Mouse (Mus musculus): ENCODE results near the gene Mme.

Gene Mme

DNA sequence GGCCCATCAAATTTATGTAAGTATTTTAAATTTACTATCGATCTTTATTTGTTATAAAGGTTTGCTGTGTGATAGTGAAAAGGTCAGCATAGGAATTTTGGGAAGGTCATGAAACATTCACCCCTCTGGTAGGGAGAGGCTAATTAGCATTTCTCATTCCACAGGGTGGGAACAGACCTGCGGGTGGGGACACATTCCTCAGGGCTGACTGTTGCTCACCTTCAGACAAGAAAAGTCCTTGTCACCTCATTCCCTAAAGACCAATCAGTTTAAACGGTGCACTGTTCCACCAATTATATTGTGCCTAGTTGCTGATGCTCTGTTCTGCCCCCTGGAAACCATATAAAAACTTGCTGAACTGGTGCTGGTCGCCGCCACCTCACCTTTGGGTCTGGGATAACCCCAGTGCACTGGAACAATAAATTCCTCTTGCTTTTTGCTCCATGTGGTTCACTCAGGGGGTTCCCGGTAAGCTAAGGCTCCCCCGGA is at the start of gene Mme:
Gene Mme, plus strand, starts transcription at position 439 of the 489 bp plus-strand sequence.
- ATAC-seq (ENCODE audit: low TSS enrichment) = no peak

DNA sequence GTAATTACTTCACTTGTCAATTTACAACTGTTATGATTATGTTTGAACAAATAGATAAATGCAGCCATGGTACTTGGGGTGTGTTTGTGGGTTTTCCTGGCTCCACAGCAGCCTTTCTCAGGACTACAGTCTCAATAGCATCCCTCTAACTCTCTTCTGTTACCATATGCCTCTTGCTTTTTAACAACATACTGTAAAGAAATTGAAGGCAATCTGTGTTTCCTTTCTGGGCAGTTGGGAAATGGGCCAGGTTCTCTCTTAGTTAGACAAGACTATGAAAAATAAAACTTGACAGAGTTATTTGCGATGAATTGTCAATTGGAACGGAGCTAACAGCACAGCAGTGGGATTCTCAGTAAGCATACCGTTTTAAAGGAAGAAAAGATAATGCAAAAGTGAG is 44.8 kb upstream of the Mme start:
- ATAC-seq (ENCODE audit: low TSS enrichment) = peak; percentile 96

DNA sequence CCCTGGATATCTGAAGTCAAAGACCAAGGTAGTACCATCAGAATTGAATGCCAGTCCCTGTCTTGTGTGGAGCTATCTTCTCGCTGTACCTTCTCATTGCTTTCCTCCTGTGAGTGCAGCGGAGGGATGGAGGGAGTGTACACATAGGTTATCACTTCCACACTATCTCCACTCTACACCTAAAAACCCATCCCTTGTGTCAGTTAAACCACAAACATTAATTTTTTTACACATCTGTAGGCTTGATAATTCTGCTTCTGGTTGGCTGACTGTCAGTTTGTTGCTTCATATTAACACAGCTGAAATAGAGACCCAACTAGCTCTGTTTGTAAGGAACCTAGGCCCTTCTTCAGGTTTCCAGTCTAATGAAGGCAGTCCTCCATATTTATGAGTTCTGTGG is 43.3 kb upstream of the Mme start:
- no peak for ATAC-seq (ENCODE audit: low TSS enrichment)

DNA sequence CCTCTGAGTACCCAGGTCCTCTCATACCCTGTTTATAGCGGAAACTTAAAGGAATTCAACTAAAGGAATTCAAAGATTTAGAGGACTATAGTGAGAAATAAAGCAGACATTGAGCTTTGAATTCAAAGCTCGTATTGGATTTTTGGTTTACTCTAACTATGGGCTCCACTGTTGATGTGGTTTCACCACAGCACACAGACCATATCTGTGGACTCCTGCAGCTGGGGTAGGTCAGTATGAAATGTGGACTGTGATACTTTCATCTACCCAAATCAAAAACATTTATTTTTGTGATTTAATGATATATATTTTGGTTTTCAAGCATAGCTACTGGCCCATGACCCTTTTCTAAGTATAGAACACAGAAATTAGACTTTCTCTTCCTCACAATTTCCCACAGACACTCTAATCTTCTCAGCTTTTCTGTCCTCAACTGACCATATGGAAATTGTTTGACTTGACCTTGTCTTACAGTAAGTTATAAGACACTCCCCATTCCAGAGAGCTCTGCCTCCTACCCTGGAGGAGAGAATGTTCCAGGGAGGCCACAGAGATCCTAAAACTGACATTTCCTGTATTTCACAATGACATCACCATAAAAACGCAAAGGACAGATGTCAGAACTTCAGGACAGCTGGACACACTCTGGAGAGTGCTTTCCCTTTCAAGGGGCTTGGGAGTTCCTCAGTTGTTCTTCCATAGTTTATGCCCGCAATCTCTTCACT is 19.3 kb upstream of the Mme start:
- ATAC-seq (ENCODE audit: low TSS enrichment) = no peak

DNA sequence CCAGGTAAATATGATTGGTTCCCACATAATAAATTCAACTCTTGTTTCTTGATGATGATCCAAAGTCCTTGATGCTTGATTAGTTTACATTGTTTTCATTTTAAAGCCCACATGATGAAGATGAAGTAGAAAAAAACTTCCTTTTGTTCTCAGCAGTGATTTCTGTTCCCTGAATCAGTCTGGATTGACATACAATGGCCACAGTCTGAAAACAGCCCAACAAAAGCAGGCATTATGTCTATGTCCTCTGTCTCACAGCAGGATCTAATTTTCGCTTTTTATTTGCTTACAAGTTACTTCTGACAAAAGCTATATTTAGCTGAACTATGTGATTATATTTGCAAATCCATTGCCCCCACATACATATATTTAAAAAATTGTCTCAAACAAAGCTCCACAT is 17.7 kb upstream of the Mme start:
- 0 out of 2 replicates have a peak, but pooled peaks have one; percentile 27 for ATAC-seq (ENCODE audit: low TSS enrichment)

DNA sequence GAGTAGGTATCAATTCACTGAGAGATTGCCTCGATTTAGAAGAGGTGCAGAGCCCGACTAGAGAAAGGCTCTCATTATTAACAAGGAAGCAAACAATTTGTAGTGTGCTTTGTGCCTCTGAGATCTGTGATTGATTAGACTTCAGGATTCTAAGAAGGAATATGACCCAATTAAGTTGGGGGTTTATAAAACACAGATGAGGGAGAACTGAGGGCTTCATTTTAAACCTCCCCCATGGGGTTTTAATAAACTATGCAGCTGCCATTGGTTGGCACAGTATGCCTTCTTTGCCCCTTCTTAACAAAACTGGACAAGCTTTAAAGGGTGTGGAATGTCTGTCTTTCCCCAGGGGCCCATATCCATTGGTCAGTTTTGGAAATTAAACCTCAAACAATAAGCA is 5.4 kb upstream of the Mme start:
- no peak for ATAC-seq (ENCODE audit: low TSS enrichment)

DNA sequence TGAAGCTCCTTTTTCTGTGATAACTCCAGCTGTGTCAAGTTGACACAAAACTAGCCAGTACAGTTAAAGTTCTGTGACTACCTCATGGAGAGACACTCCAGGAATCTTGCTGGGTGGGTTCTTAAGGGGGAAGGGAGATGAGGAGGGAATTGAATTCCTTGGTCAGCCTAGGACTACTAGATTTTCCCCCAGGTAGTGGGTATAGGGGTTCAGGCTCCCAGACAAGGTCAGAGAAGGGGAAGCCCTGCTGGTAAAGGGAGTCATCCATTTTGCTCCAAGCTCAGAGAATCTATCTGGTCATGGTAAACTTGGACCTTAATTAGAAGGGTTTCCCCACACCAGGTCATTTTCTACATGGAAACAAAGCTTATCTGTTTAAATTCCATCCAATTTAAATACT is 2.4 kb downstream of the Mme start:
- no peak for ATAC-seq (ENCODE audit: low TSS enrichment)

DNA sequence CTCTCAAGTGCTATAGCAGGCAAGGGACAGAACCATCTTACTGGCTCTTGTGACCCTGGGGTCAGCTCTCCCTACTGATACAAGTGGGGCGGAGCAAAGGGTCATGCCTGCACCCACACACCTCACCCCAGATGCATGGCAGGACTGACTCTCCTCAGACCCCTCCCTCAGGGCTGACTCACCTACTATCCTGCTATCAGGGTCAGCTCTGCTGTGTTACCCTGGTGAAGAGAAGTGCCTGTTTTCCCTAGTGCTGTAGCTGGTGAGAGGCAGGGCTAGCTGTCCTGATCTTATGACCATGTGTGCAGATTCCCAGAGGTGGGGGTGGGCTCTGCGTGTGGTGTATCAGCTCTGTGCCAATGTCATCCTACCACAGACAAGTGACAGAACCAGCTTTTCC is 30.8 kb downstream of the Mme start:
- ATAC-seq (ENCODE audit: low TSS enrichment) = no peak

DNA sequence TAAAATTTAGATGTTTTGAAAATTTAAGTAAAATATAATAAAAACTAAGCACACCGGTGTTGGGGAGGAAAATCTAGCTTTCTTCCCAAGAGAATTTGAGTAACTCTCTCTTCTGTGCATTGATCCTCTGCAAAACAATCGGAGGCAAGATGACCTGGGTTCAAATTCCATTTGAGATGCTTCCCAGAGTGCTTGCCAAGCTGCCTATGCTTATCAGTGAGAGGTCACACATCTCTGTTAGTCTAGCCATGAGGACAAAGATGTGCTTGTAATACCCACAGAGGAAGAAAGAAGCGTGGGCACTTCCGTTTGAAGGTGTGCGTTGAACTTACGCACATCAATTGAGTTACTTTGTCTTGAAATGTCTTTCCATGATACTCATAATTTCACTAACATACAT is 53.0 kb downstream of the Mme start:
- no peak for ATAC-seq (ENCODE audit: low TSS enrichment)

DNA sequence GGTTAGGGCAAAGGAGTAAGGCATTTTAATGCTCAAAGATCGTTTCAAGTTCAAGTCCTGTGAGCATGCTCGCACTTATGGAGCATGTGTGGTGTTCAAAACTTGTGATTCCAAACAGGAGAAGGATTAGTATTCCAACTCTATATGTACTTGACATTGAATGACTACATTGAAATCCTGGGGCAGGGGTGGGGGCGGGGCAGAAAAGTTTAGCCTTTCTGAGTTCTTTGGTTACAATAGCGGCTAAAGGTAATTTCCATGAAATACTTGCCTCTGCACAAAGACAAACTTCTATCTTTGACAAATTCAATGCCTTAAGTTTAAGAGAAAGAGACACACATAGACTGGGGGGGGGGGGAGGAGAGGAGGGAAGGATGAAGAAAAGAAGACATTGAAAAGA is 53.5 kb downstream of the Mme start:
- ATAC-seq (ENCODE audit: low TSS enrichment) = no peak

DNA sequence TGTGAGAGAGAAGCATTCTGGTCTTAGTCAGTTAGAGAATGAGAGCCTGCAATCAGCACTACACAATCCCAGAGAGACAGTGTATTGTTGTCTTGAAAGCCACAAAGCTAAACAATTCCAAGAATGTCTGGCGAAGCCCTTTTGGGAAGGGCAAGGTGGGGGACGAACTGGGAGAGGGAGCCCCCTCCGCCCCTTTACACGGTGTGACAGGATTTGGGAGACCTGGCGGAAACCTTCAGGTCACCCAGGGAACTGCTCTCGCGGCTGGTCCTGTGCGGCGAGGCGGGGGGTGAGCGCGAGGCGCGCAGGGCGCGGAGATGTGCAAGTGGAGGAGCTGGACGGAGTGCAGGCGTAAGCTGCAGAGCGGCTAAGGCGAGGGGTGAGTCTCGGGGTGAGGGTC is 53.9 kb downstream of the Mme start:
- peak; percentile 58 for ATAC-seq (ENCODE audit: low TSS enrichment)

DNA sequence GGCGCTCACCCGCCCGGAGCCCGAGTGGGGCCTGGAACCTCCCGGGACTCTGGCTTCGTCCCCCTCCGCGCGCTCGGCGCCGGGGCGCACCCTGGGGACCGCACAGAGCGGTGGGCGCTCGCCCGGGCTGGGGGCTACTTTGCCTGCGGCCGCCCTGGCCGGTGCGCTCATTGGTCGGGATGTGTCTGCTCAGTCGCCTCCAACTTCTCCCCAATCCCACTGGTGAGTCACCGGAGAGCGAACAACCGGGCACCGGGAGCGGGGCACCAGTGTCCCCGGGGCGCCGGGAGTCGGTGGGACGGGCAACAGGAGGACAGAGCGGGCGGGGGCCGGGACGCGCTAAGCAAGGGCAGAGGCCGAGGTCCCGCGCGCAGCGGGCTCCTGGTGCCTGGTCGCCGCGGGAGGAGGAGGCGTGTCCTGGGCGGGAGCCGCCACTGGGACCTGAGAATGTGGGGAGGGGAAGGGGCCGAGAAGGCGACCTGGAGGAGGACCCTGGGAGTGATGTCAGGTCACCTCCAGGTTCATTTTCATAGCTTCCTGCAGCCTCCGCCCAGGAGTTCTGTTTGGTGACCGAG is 54.4 kb downstream of the Mme start:
- ATAC-seq (ENCODE audit: low TSS enrichment) = peak; percentile 54

DNA sequence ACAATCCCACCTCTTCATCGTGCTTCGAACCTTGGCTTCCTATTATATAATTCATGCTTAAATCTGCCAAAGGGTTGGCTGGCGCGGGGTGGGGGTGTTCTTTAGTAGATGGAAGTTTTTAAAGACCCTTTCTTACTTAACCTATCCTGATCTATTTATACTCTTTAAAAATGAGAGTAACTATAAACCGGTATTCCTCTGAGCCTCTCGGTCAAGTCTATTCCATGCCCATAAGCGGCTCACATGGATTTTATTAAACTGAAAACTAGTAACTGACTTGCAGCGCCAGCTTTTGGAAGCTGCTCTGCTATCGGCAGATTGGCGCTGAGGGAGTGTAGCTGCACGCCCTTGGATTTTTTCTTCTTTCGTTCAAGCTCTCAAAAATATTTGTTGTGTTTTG is 55.1 kb downstream of the Mme start:
- peak; percentile 56; the same call in 1 of the 2 replicates for ATAC-seq (ENCODE audit: low TSS enrichment)

DNA sequence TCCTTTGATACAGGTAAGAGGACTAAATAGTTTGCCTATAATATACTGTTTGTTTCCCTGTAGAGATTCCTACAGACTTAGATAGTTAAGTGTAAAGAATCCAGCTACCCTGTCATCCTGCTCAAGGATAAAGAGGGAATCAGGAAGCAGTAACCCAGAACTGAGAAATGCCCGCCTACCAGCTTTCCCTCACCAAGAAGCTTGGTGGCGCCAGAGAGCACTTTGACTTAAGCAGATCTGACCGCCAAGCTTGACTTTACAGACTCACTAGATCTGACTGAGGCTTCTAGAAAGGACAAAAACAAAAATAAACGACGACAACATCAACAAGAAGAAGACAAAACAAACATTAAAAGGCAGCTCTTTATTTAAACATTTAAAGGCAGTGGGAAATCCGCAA is 56.5 kb downstream of the Mme start:
- ATAC-seq (ENCODE audit: low TSS enrichment) = peak; percentile 90

DNA sequence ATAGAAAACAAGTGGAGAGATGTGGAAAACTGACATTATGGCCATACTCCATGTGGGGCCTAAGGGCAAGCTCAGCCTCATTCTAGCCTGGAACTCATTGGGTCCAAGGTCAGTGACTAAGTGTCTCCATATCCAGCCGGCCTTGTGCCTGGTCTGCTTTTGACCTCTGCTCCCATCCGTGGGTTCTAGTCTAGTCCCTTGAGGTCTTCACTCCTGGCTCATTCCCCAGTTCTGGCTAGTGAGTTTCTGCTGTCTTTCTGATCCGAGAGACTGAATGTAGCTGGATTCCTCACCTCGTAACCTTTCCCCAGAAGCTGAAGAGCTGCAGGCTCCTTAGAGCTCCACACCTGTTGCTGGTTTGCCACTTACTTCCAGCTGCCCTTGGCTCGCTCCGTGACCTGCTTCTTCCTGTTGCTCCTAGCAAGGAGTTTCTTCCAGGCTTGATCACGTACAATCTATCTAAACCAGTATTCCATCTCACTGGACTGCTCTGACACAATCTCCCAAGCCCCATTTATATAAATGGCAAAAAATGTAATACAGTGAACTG is 73.9 kb downstream of the Mme start:
- ATAC-seq (ENCODE audit: low TSS enrichment) = no peak

DNA sequence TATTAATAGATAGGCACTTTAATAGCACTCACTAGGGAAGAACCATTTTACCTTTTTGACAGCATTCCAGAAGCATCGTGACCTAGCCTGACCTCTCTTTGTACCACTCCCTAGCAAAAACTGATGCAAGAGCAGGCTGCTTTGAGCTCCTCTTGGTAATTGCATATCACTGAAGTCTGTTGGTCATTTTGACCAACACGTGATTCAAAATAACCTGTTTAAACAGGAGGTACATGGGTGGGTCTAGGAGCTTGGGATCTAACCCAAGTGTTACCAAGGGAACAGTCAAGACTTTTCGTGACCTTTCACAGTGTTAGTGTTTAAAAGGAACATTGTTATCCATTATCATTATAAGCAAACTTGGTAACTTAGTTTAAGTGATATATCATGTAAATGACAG is 76.2 kb downstream of the Mme start:
- ATAC-seq (ENCODE audit: low TSS enrichment) = no peak

DNA sequence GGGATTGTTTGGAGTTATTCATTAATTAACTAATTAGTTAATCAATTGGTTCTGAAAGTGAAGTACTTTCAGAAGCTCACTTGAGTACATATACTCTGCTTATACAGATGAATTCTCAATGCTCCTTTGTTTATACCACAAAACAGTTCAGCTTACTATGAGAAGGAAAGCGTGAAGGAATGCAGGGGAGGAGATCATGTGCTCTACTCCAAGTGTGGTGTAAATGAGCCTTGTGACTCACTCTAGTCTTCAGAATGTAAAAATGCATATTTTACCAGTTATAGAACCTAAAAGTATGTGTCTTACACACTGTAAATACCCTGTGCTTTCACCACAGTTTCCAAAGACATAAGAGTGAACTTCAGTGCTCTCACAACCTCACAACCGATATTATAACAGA is 84.3 kb downstream of the Mme start:
- peak; percentile 94 for ATAC-seq (ENCODE audit: low TSS enrichment)

DNA sequence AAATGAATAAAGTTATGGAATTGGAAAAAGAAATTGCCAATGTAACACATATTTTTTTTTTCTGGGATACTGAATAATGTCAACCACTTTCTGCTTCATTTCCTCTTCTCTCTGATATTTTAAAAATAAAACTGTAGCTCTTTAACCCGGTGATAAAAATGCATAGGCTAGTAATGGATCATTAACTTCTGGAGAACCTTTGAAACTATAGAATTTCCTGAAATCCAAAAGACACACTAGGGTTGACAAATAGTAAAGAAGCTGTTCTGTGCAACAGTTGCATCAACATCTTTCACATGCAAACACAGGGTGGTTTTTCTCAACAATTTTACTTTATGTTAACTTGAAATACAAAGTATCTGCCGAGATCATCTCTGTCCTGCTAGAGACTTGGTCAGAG is 98.8 kb downstream of the Mme start:
- no peak for ATAC-seq (ENCODE audit: low TSS enrichment)

DNA sequence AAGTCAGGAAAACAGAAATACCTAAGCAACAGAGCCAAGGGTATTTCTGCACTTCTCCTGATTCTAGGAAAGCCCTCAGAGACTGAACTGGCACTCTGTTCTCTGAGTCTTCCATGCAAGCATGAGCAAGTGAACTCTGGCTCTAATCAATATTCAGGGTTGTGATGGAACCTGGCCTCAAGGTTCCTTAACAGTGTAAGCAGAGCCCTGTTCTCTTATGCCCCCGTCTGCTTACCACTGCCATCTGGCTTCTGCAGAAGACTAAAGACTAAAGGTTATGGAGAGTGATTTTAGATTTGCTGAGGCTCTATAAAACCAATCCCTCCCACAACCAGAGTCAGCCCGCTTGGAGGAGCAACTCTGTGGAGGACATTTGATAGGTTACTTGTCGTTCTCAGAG is 99.2 kb downstream of the Mme start:
- ATAC-seq (ENCODE audit: low TSS enrichment) = no peak

DNA sequence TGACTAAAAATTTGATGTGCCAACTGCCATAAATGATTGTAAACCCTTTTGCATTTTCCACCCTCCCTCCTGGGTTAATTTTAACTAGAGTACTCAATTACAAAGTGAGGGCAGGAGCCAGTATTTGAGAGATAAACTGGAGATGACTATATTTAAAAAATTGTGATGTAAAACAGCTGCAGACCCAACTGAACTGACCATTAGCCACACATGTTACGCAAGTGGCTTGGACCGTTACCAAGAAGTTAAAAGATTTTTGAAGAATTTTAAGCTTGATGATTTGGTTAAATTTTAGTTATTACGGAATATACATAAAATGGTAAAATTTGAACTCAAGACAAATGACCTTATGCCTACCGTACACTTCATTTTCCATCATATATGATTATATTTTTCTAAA is 100.1 kb downstream of the Mme start:
- ATAC-seq (ENCODE audit: low TSS enrichment) = no peak

DNA sequence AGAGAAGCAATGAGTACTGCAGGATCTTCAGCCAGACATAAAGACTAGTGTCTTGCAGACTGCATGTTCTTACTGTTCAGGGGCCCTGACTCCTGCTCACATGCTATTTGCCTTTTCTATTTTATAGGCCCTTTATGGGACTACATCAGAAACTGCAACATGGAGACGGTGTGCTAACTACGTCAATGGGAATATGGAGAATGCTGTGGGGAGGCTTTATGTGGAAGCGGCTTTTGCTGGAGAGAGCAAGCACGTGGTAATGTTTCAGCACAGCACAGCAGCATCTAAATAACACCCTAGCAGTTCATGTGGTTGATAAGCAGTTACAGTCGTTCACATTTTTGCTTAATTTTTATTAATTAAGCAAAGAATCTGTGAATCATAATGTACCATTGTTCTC is 103.7 kb downstream of the Mme start:
- no peak for ATAC-seq (ENCODE audit: low TSS enrichment)

DNA sequence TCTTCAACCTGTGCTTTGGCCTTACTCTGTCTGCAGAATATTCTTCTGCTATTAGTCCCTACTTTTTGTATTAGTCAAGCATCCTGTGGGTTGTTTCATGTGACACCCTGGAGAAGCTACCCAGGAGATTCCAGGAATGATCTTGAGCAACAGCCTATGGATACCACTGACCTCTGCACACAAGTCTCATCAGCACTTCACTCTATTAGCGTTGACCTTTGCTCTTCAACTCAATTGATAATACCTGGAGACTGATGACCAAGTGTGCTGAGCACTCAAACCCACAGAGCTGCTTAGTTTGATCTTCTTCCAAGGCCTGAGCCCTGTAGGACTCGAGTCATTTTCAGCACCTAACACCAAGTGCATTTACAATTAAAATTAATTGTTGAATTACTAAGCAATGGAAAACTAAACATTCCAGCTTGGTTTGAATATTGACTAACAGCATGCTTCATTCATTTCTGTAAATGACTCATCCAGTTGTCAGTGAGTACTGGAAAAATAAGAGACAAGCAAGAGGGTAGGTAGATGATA is 107.6 kb downstream of the Mme start:
- no peak for ATAC-seq (ENCODE audit: low TSS enrichment)

DNA sequence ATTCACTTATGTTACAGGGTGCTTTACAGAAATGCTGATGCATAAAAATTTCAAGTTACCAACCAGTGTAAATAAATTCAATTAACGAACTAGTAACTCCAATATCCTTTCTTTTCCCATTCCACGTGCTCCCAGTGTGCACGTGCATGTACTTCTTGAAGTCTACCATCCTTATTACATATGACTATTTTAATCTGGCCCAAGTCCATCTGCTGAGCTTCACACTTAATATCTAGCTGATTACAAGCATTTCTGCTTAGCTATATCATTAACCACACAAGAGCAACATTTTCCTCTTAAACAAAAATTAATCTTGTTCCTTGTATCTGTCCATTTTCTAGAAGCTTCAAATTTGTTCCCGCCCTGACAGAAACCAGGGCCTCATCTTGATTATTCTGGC is 108.9 kb downstream of the Mme start:
- no peak for ATAC-seq (ENCODE audit: low TSS enrichment)
